In genomic region chr13:49651136-49651535, GRCm38 (mm10) we compare ENCODE assay signal across 11 mouse cellular contexts. TPM values are rescaled to one million over a fixed set of nuclear protein-coding genes. Genes with fewer than 3 reads are reported as not detected.
A peak's percentile ranks its signal among the peaks of the same experiment; 100 is the strongest.
DNase-seq lines count a peak whose midpoint lies in the region; ATAC-seq and TF ChIP-seq lines count a peak whose summit lies in the region.
"Had no signal": no experiment of that assay in that cellular context is flagged by ENCODE, and none has a peak within 500 bp of the region (broad histone marks: within the 10 kb centered on the region; RNA-seq: fewer than 3 reads in every experiment).

No protein-coding gene starts in this region.

- no peak for ATAC-seq in heart, embryonic 13.5 days (ENCODE audit: extremely low read depth, insufficient number of reproducible peaks, low FRiP score, low TSS enrichment)
- ATAC-seq in midbrain, embryonic 11.5 days (ENCODE audit: low FRiP score): no peak
- no peak for ATAC-seq in embryonic facial prominence, embryonic 12.5 days (ENCODE audit: insufficient number of reproducible peaks, insufficient read depth, low FRiP score, low TSS enrichment)
- no peak for ATAC-seq in neural tube, embryonic 13.5 days (ENCODE audit: low read depth)

- peak overlapping the region; percentile 85 for H3K4me2 ChIP-seq in heart, embryonic 13.5 days
- H3K4me2 ChIP-seq in midbrain, embryonic 11.5 days: no peak overlapping the region
- peak overlapping the region; percentile 69; the same call in 1 of the 2 replicates for H3K4me2 ChIP-seq in embryonic facial prominence, embryonic 12.5 days (replicated peaks)
- H3K4me2 ChIP-seq in neural tube, embryonic 13.5 days: 0 out of 2 replicates have a peak overlapping the region, but pooled peaks have one; percentile 92

- H3K9me3 ChIP-seq in heart, embryonic 13.5 days: no peaks in the 10 kb centered on the region
- no peaks in the 10 kb centered on the region for H3K9me3 ChIP-seq in midbrain, embryonic 10.5 days (replicated peaks)
- H3K9me3 ChIP-seq in midbrain, embryonic 11.5 days (ENCODE audit: control insufficient read depth, low read length): no peaks in the 10 kb centered on the region
- H3K9me3 ChIP-seq in embryonic facial prominence, embryonic 12.5 days: no peaks in the 10 kb centered on the region
- H3K9me3 ChIP-seq in neural tube, embryonic 13.5 days: no peaks in the 10 kb centered on the region

- DNase-seq in heart, adult 9 months (ENCODE audit: low spot score in 2 of 2): no peak
- DNase-seq in midbrain, embryonic 10.5 days (ENCODE audit: low spot score): no peak
- no peak for DNase-seq in midbrain, embryonic 11.5 days (ENCODE audit: low spot score, missing footprints)
- DNase-seq in gastrocnemius, adult 2 months: no peak
- DNase-seq in left cerebral cortex, adult 11 months (ENCODE audit: low spot score): no peak
- DNase-seq: cerebellum, adult 11 months; midbrain, embryonic 14.5 days; spleen, adult 18-20 months had no signal

- intact Hi-C loops in gastrocnemius, adult 2 months (cut with DNase I): loop anchor here (5.0 kb wide), 1 partner anchor 324 kb away; no protein-coding TSS in a partner anchor

- TF ChIP-seq CTCF in gastrocnemius, adult 2 months (IDR thresholded peaks at IDR 0.05): no peak

- H3K4me3 ChIP-seq in heart, embryonic 13.5 days: peak overlapping the region; percentile 75
- H3K4me3 ChIP-seq in midbrain, embryonic 10.5 days: peak overlapping the region; percentile 85
- H3K4me3 ChIP-seq in midbrain, embryonic 11.5 days (ENCODE audit: low read depth, low read length): no peak overlapping the region
- H3K4me3 ChIP-seq in embryonic facial prominence, embryonic 12.5 days: no peak overlapping the region
- H3K4me3 ChIP-seq in neural tube, embryonic 13.5 days: no peak overlapping the region
- no peak overlapping the region for H3K4me3 ChIP-seq in gastrocnemius, adult 2 months

- no peak overlapping the region for H3K27ac ChIP-seq in heart, embryonic 13.5 days (replicated peaks)
- no peak overlapping the region for H3K27ac ChIP-seq in midbrain, embryonic 10.5 days (replicated peaks)
- no peak overlapping the region for H3K27ac ChIP-seq in midbrain, embryonic 11.5 days (ENCODE audit: low read depth, low read length)
- no peak overlapping the region for H3K27ac ChIP-seq in embryonic facial prominence, embryonic 12.5 days
- H3K27ac ChIP-seq in neural tube, embryonic 13.5 days (replicated peaks): no peak overlapping the region
- H3K27ac ChIP-seq in gastrocnemius, adult 2 months: no peak overlapping the region

- 0 out of 2 replicates have a peak overlapping the region, but pooled peaks have one; percentile 14 for H3K9ac ChIP-seq in heart, embryonic 13.5 days
- H3K9ac ChIP-seq in midbrain, embryonic 11.5 days (ENCODE audit: low read length): no peak overlapping the region
- H3K9ac ChIP-seq in embryonic facial prominence, embryonic 12.5 days: no peak overlapping the region
- H3K9ac ChIP-seq in neural tube, embryonic 13.5 days: no peak overlapping the region

- WGBS in heart, embryonic 13.5 days: 29% methylated on average over 2 of the region's 2 CpGs
- 59% methylated on average over 2 of the region's 2 CpGs for WGBS in midbrain, embryonic 10.5 days
- 51% methylated on average over 2 of the region's 2 CpGs for WGBS in midbrain, embryonic 11.5 days
- 41% methylated on average over 2 of the region's 2 CpGs for WGBS in embryonic facial prominence, embryonic 12.5 days
- WGBS in neural tube, embryonic 13.5 days: 48% methylated on average over 2 of the region's 2 CpGs

- peaks cover 20% of the 10 kb centered on the region for H3K4me1 ChIP-seq in heart, embryonic 13.5 days
- peaks cover 20% of the 10 kb centered on the region for H3K4me1 ChIP-seq in midbrain, embryonic 10.5 days
- H3K4me1 ChIP-seq in midbrain, embryonic 11.5 days (ENCODE audit: control insufficient read depth, insufficient read depth, low read length): peaks cover 12% of the 10 kb centered on the region; the same call in 1 of the 2 replicates
- peaks cover 7% of the 10 kb centered on the region; the same call in 1 of the 2 replicates for H3K4me1 ChIP-seq in embryonic facial prominence, embryonic 12.5 days
- peaks cover 23% of the 10 kb centered on the region for H3K4me1 ChIP-seq in neural tube, embryonic 13.5 days (replicated peaks)

- no peaks in the 10 kb centered on the region for H3K27me3 ChIP-seq in heart, embryonic 13.5 days (replicated peaks)
- no peaks in the 10 kb centered on the region for H3K27me3 ChIP-seq in midbrain, embryonic 10.5 days (ENCODE audit: low read depth, poor library complexity, severe bottlenecking)
- H3K27me3 ChIP-seq in midbrain, embryonic 11.5 days (ENCODE audit: control insufficient read depth, insufficient read depth, low read length): no peaks in the 10 kb centered on the region
- H3K27me3 ChIP-seq in embryonic facial prominence, embryonic 12.5 days: no peaks in the 10 kb centered on the region
- H3K27me3 ChIP-seq in neural tube, embryonic 13.5 days: no peaks in the 10 kb centered on the region

- peaks cover 15% of the 10 kb centered on the region for H3K36me3 ChIP-seq in heart, embryonic 13.5 days
- H3K36me3 ChIP-seq in midbrain, embryonic 10.5 days: peaks cover 11% of the 10 kb centered on the region
- H3K36me3 ChIP-seq in midbrain, embryonic 11.5 days (ENCODE audit: control insufficient read depth, insufficient read depth, low read length): no peaks in the 10 kb centered on the region
- H3K36me3 ChIP-seq in embryonic facial prominence, embryonic 12.5 days: peaks cover under 1% of the 10 kb centered on the region; the same call in 1 of the 2 replicates
- H3K36me3 ChIP-seq in neural tube, embryonic 13.5 days: peaks cover 7% of the 10 kb centered on the region

RNA-seq across cellular contexts. Expression of gene Cenpp, which starts 1.4 kb away (rescaled TPM):
- 23.0 and 26.9 TPM in 2 replicates for polyA plus RNA-seq in heart, embryonic 13.5 days (2015; fragmentation: Nextera tagmentation; extraction: Ambion mirVana)
- 32.1 and 38.4 TPM in 2 replicates for polyA plus RNA-seq in midbrain, embryonic 10.5 days (2016; fragmentation: Nextera tagmentation; extraction: Ambion mirVana)
- 40.7 and 45.1 TPM in 2 replicates for polyA plus RNA-seq in midbrain, embryonic 11.5 days (2014; fragmentation: Nextera tagmentation; extraction: Ambion mirVana)
- polyA plus RNA-seq in embryonic facial prominence, embryonic 12.5 days (2016; fragmentation: Nextera tagmentation; extraction: Ambion mirVana): 26.9 and 29.2 TPM in 2 replicates
- polyA plus RNA-seq in neural tube, embryonic 13.5 days (2015; fragmentation: Nextera tagmentation; extraction: Ambion mirVana): 7.2 and 7.6 TPM in 2 replicates
- total RNA-seq in gastrocnemius, adult 2 months (2021): under 1 TPM; 0.79 to 0.86 TPM

RNA-seq across cellular contexts. Expression of gene Nol8, which starts 1.7 kb away (rescaled TPM):
- polyA plus RNA-seq in heart, embryonic 13.5 days (2015; fragmentation: Nextera tagmentation; extraction: Ambion mirVana): 11.5 and 12.9 TPM in 2 replicates
- 22.7 and 23.9 TPM in 2 replicates for polyA plus RNA-seq in midbrain, embryonic 10.5 days (2016; fragmentation: Nextera tagmentation; extraction: Ambion mirVana)
- 24.0 and 24.1 TPM in 2 replicates for polyA plus RNA-seq in midbrain, embryonic 11.5 days (2014; fragmentation: Nextera tagmentation; extraction: Ambion mirVana)
- polyA plus RNA-seq in embryonic facial prominence, embryonic 12.5 days (2016; fragmentation: Nextera tagmentation; extraction: Ambion mirVana): 20.0 and 22.8 TPM in 2 replicates
- 19.4 and 22.5 TPM in 2 replicates for polyA plus RNA-seq in neural tube, embryonic 13.5 days (2015; fragmentation: Nextera tagmentation; extraction: Ambion mirVana)
- 10 to 100 TPM; 12.8 to 13.1 TPM for total RNA-seq in gastrocnemius, adult 2 months (2021)

RNA-seq across cellular contexts. Expression of gene Iars, which starts 30.8 kb away (rescaled TPM):
- polyA plus RNA-seq in heart, embryonic 13.5 days (2015; fragmentation: Nextera tagmentation; extraction: Ambion mirVana): 49.5 and 50.2 TPM in 2 replicates
- 105 and 113 TPM in 2 replicates for polyA plus RNA-seq in midbrain, embryonic 10.5 days (2016; fragmentation: Nextera tagmentation; extraction: Ambion mirVana)
- 109 and 111 TPM in 2 replicates for polyA plus RNA-seq in midbrain, embryonic 11.5 days (2014; fragmentation: Nextera tagmentation; extraction: Ambion mirVana)
- 70.9 and 80.7 TPM in 2 replicates for polyA plus RNA-seq in embryonic facial prominence, embryonic 12.5 days (2016; fragmentation: Nextera tagmentation; extraction: Ambion mirVana)
- 59.9 and 66.6 TPM in 2 replicates for polyA plus RNA-seq in neural tube, embryonic 13.5 days (2015; fragmentation: Nextera tagmentation; extraction: Ambion mirVana)
- total RNA-seq in gastrocnemius, adult 2 months (2021): 10 to 100 TPM; 85.7 to 85.8 TPM

RNA-seq across cellular contexts. Expression of gene Ogn, which starts 43.3 kb away (rescaled TPM):
- 21.3 and 24.9 TPM in 2 replicates for polyA plus RNA-seq in heart, embryonic 13.5 days (2015; fragmentation: Nextera tagmentation; extraction: Ambion mirVana)
- polyA plus RNA-seq in midbrain, embryonic 10.5 days (2016; fragmentation: Nextera tagmentation; extraction: Ambion mirVana): 1.8 and 4.8 TPM in 2 replicates
- 10.2 and 12.4 TPM in 2 replicates for polyA plus RNA-seq in midbrain, embryonic 11.5 days (2014; fragmentation: Nextera tagmentation; extraction: Ambion mirVana)
- 56.6 and 64.5 TPM in 2 replicates for polyA plus RNA-seq in embryonic facial prominence, embryonic 12.5 days (2016; fragmentation: Nextera tagmentation; extraction: Ambion mirVana)
- 17.0 and 17.5 TPM in 2 replicates for polyA plus RNA-seq in neural tube, embryonic 13.5 days (2015; fragmentation: Nextera tagmentation; extraction: Ambion mirVana)
- 10 to 100 TPM; 21.3 to 46.8 TPM for total RNA-seq in gastrocnemius, adult 2 months (2021)

Comparison
In these comparisons a context has a peak if more than half of its experiments do, and no peak if none do; other contexts are left out.
1. H3K4me3 ChIP-seq: peak in heart, embryonic 13.5 days (single experiment) and midbrain, embryonic 10.5 days (single experiment); none in midbrain, embryonic 11.5 days (single experiment), embryonic facial prominence, embryonic 12.5 days (single experiment), neural tube, embryonic 13.5 days (single experiment) and gastrocnemius, adult 2 months (single experiment).